Mouse (Mus musculus) heart, postnatal 0 days (tissue): Measurements from ENCODE around the gene Hpn. TPM values are rescaled to one million over a fixed set of nuclear protein-coding genes. Genes with fewer than 3 reads are reported as not detected.
A peak's percentile ranks its signal among the peaks of the same experiment; 100 is the strongest.

ENCODE experiments used
- ATAC-seq: fragments of 200-750 bp; cut with Nextera tagmentation; 2 replicates; pipeline ENCODE4 v1.8.0; 2017; ENCODE audit warnings: low read depth, moderate number of reproducible peaks, moderate library complexity; ENCODE audit not compliant: insufficient read depth
- DNase-seq: peaks from one replicate; pipeline ENCODE4 v3.0.0-alpha.2; 2016; ENCODE audit warnings: low spot score
- H3K27ac ChIP-seq: fragments of 300-500 bp; sonication (generic); 2 replicates; pipeline ENCODE4 v1.5.1; 2014; ENCODE audit warnings: low read depth, mild to moderate bottlenecking
- H3K27me3 ChIP-seq: fragments of 300-500 bp; sonication (generic); 2 replicates; pipeline ENCODE4 v1.6.1; 2014; ENCODE audit warnings: low read length, mixed read lengths; ENCODE audit not compliant: control insufficient read depth, insufficient read depth
- H3K36me3 ChIP-seq: fragments of 300-500 bp; sonication (generic); replicated peaks from 2 replicates; pipeline ENCODE4 v1.6.1; 2014; ENCODE audit warnings: low read length, mixed read lengths; ENCODE audit not compliant: control insufficient read depth, insufficient read depth
- H3K4me1 ChIP-seq: fragments of 300-500 bp; sonication (generic); 2 replicates; pipeline ENCODE4 v1.6.1; 2014; ENCODE audit warnings: antibody characterized with exemption; ENCODE audit not compliant: control insufficient read depth, insufficient read depth
- H3K4me2 ChIP-seq: fragments of 300-500 bp; sonication (generic); 2 replicates; pipeline ENCODE4 v1.6.1; 2014; ENCODE audit warnings: low read depth, mild to moderate bottlenecking, low read length, moderate library complexity
- H3K4me3 ChIP-seq: fragments of 300-500 bp; sonication (generic); 2 replicates; pipeline ENCODE4 v1.5.1; 2014; ENCODE audit warnings: low read depth, low read length
- H3K9ac ChIP-seq: fragments of 300-500 bp; sonication (generic); replicated peaks from 2 replicates; pipeline ENCODE4 v1.6.1; 2014; ENCODE audit warnings: low read depth, low read length, mixed read lengths
- H3K9me3 ChIP-seq: fragments of 300-500 bp; sonication (generic); replicated peaks from 2 replicates; pipeline ENCODE4 v1.6.1; 2016; ENCODE audit warnings: low read length; ENCODE audit not compliant: control insufficient read depth
- CTCF ChIP-seq: IDR thresholded peaks from 2 replicates; pipeline ENCODE4 v1.5.1; 2016; ENCODE audit warnings: antibody characterized with exemption, control low read depth, low read depth
- EP300 ChIP-seq: IDR thresholded peaks from 2 replicates; pipeline ENCODE4 v1.6.1; 2016; ENCODE audit warnings: antibody characterized with exemption, low read depth
- WGBS: fragments of 180-500 bp; shearing (Covaris S2); extraction: QIAGEN DNeasy Blood & Tissue Kit; methylation state at CpG from one replicate; pipeline ENCODE4 v1.1.7; 2014; 5-methylcytosine and 5-hydroxymethylcytosine counted together
- polyA plus RNA-seq: library from polyadenylated mRNA; unstranded; fragments of >200 nt; fragmentation: Nextera tagmentation; extraction: Ambion mirVana; gene quantifications from 2 replicates; pipeline ENCODE4 v1.2.1, GENCODE M21; 2015
- total RNA-seq: library from RNA; depleted of rRNA; stranded (reverse); fragments of >200 nt; gene quantifications from 2 replicates; pipeline ENCODE4 v1.2.3, GENCODE M21; 2014; ENCODE audit warnings: low replicate concordance

The Hpn gene
- total and polyA plus RNA-seq, 2 experiments from 2014 or later: 1.7 to 10.5 TPM

GRCm38 (mm10) chr7:31148086-31148485 is 33.0 kb upstream of the Hpn start:
- no peak overlapping the region for H3K4me3 ChIP-seq
- DNase-seq: no peak
- no peak for TF ChIP-seq CTCF
- peak overlapping the region; percentile 33 for H3K9ac ChIP-seq
- peaks cover 7% of the 10 kb centered on the region for H3K36me3 ChIP-seq
- H3K27ac ChIP-seq: peak overlapping the region; percentile 74
- H3K9me3 ChIP-seq: no peaks in the 10 kb centered on the region
- ATAC-seq: no peak
- H3K27me3 ChIP-seq: no peaks in the 10 kb centered on the region
- WGBS: 71% methylated on average over 3 of the region's 3 CpGs
- H3K4me2 ChIP-seq: peak overlapping the region; percentile 87; the same call in 1 of the 2 replicates
- peaks cover 38% of the 10 kb centered on the region for H3K4me1 ChIP-seq

GRCm38 (mm10) chr7:31145596-31146160 is 30.6 kb upstream of the Hpn start:
- no peaks in the 10 kb centered on the region for H3K9me3 ChIP-seq
- H3K27ac ChIP-seq: no peak overlapping the region
- no peak overlapping the region for H3K9ac ChIP-seq
- TF ChIP-seq EP300: no peak
- TF ChIP-seq CTCF: no peak
- WGBS: 46% methylated on average over 12 of the region's 12 CpGs
- DNase-seq: no peak
- ATAC-seq: no peak
- H3K27me3 ChIP-seq: no peaks in the 10 kb centered on the region
- peaks cover 31% of the 10 kb centered on the region for H3K36me3 ChIP-seq
- H3K4me2 ChIP-seq: no peak overlapping the region
- H3K4me1 ChIP-seq: peaks cover 26% of the 10 kb centered on the region
- no peak overlapping the region for H3K4me3 ChIP-seq

- WGBS: 96% methylated on average over 16 of the region's 16 CpGs
- peaks cover 35% of the 10 kb centered on the region for H3K36me3 ChIP-seq
- H3K4me2 ChIP-seq: no peak overlapping the region
- ATAC-seq (no peak), DNase-seq (no peak)
- H3K27ac ChIP-seq: no peak overlapping the region
- H3K4me3 ChIP-seq: no peak overlapping the region
- TF ChIP-seq CTCF: 0 out of 2 replicates have a peak, but pooled peaks have one; percentile 9
- no peak for TF ChIP-seq EP300
- H3K9me3 ChIP-seq: no peaks in the 10 kb centered on the region
- peaks cover 26% of the 10 kb centered on the region for H3K4me1 ChIP-seq
- H3K9ac ChIP-seq: no peak overlapping the region
- no peaks in the 10 kb centered on the region for H3K27me3 ChIP-seq
Measured at GRCm38 (mm10) chr7:31144886-31145285, 29.8 kb upstream of the Hpn start.

GRCm38 (mm10) chr7:31140941-31141340 is 25.9 kb upstream of the Hpn start:
- no peaks in the 10 kb centered on the region for H3K4me1 ChIP-seq
- no peak for DNase-seq
- WGBS: 90% methylated on average over 10 of the region's 10 CpGs
- H3K36me3 ChIP-seq: peaks cover 74% of the 10 kb centered on the region
- no peak overlapping the region for H3K4me2 ChIP-seq
- H3K27me3 ChIP-seq: no peaks in the 10 kb centered on the region
- H3K4me3 ChIP-seq: no peak overlapping the region
- H3K9me3 ChIP-seq: no peaks in the 10 kb centered on the region
- ATAC-seq: no peak
- H3K9ac ChIP-seq: no peak overlapping the region
- no peak overlapping the region for H3K27ac ChIP-seq
- TF ChIP-seq CTCF (no peak), EP300 (no peak)

- TF ChIP-seq EP300: no peak
- TF ChIP-seq CTCF: no peak
- Histone ChIP-seq H3K9ac (no peak overlapping the region), H3K36me3 (peaks cover 80% of the 10 kb centered on the region), H3K4me1 (no peaks in the 10 kb centered on the region), H3K4me3 (no peak overlapping the region), H3K27ac (peak overlapping the region; percentile 41; the same call in 1 of the 2 replicates), H3K4me2 (no peak overlapping the region), H3K27me3 (no peaks in the 10 kb centered on the region), H3K9me3 (no peaks in the 10 kb centered on the region)
- peak; percentile 57 for ATAC-seq
- WGBS: 26% methylated on average over 4 of the region's 4 CpGs
- no peak for DNase-seq
Measured at GRCm38 (mm10) chr7:31140302-31140701, 25.2 kb upstream of the Hpn start.

- Histone ChIP-seq H3K36me3 (peaks cover 85% of the 10 kb centered on the region), H3K4me1 (no peaks in the 10 kb centered on the region), H3K9ac (no peak overlapping the region), H3K27ac (no peak overlapping the region; the same call in 1 of the 2 replicates), H3K9me3 (no peaks in the 10 kb centered on the region), H3K4me3 (no peak overlapping the region), H3K27me3 (no peaks in the 10 kb centered on the region), H3K4me2 (no peak overlapping the region)
- WGBS: 52% methylated on average over 5 of the region's 5 CpGs
- ATAC-seq (peak; percentile 81), DNase-seq (peak; percentile 70)
- TF ChIP-seq EP300 (no peak), CTCF (peak; percentile 85)
Measured at GRCm38 (mm10) chr7:31139765-31140164, 24.7 kb upstream of the Hpn start.
